Mouse (Mus musculus): ENCODE measurements around the gene Pheta1. TPM values are rescaled to one million over a fixed set of nuclear protein-coding genes. Genes with fewer than 3 reads are reported as not detected.

Pheta1 gene
- 12.8 and 13.0 TPM in 2 replicates for polyA plus RNA-seq (2012; ENCODE audit: insufficient read depth, low replicate concordance)

DNA sequence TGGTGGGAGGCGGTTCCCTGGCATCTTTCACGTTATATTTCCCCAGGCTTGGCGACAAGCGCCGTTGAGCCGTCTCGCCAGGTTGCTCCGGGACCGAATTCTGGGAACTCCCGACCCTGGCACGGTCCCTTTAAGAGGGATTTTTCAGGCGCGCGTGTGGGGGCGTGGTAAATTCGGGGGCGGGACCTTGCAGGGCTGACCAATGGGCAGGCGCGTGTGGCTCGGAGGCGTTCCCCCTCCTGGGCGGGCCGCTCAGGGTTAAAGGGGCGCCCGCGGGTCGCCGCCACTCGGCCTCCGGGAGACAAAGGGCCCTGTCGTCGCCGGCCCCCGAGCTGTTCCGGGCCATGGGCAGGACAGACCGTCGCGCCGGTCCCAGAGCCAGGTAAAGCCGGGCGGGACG, at the start of gene Pheta1:
TSS of gene Pheta1 (plus strand) at position 242 of the 400 bp plus-strand sequence.
- TF ChIP-seq FLI1 (IDR thresholded peaks at IDR 0.05; ENCODE audit: low read length) (no peak), GATA1 (IDR thresholded peaks at IDR 0.05; ENCODE audit: borderline replicate concordance, low read length) (no peak)
- Histone ChIP-seq H3K4me1 (peaks cover 66% of the 10 kb centered on the region), H3K4me3 (replicated peaks) (peak within 1 kb of the TSS; percentile 95), H3K27me3 (replicated peaks) (peaks cover 7% of the 10 kb centered on the region), H3K36me3 (replicated peaks; ENCODE audit: low read length) (peaks cover 32% of the 10 kb centered on the region), H3K9me3 (no peaks in the 10 kb centered on the region)

DNA sequence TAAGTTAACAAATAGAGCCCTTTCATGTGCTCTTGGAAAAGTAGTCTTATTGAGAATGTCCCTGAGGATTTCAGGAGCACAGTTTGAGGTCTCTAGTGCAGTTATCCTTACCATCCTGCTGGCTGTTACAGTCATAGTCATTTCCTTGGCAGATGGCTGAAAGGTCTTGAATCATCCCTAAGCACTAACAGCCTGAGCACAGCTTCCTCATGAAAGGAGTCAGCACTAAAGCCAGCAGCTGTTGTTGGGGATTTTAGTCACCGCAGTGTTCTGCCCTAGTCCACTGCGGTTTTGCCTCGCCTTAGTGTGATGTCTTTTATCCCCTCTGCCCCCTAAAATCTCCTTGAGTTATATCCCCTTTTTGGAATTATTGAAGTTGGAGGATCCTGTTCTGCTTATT, 41.6 kb upstream of the Pheta1 start:
- Histone ChIP-seq H3K4me1 (peaks cover 98% of the 10 kb centered on the region), H3K36me3 (replicated peaks; ENCODE audit: low read length) (peaks cover 88% of the 10 kb centered on the region), H3K9me3 (no peaks in the 10 kb centered on the region), H3K4me3 (replicated peaks) (peak overlapping the region; percentile 1), H3K27me3 (replicated peaks) (no peaks in the 10 kb centered on the region)
- TF ChIP-seq FLI1 (IDR thresholded peaks at IDR 0.05; ENCODE audit: low read length) (no peak), GATA1 (IDR thresholded peaks at IDR 0.05; ENCODE audit: borderline replicate concordance, low read length) (peak; percentile 51; the same call in 1 of the 3 replicates)

DNA sequence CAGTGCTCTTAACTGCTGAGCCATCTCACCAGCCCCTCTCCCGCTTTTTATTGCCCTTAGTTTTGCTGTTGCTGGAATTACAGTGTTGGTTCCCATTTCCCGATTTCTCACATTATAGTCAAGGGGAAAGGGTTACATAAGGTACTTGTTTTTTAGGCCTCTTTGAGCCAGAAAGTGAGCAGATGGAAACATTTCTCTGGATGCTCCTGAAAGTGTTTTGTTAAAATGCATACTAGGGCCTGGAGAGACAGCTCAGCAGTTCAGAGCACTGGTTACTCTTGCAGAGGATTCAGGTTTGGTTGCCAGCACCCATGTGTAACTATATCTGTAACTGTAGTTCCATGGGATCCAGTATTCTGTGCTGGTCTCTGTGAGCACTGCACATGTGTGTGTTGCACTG, 40.6 kb upstream of the Pheta1 start:
- H3K36me3 ChIP-seq (replicated peaks; ENCODE audit: low read length), result peaks cover 88% of the 10 kb centered on the region
- no peaks in the 10 kb centered on the region for H3K27me3 ChIP-seq (replicated peaks)
- TF ChIP-seq FLI1 (IDR thresholded peaks at IDR 0.05; ENCODE audit: low read length) (no peak), GATA1 (IDR thresholded peaks at IDR 0.05; ENCODE audit: borderline replicate concordance, low read length) (no peak)
- H3K4me3 ChIP-seq (replicated peaks), result no peak overlapping the region
- H3K9me3 ChIP-seq, result no peaks in the 10 kb centered on the region
- peaks cover 100% of the 10 kb centered on the region for H3K4me1 ChIP-seq

DNA sequence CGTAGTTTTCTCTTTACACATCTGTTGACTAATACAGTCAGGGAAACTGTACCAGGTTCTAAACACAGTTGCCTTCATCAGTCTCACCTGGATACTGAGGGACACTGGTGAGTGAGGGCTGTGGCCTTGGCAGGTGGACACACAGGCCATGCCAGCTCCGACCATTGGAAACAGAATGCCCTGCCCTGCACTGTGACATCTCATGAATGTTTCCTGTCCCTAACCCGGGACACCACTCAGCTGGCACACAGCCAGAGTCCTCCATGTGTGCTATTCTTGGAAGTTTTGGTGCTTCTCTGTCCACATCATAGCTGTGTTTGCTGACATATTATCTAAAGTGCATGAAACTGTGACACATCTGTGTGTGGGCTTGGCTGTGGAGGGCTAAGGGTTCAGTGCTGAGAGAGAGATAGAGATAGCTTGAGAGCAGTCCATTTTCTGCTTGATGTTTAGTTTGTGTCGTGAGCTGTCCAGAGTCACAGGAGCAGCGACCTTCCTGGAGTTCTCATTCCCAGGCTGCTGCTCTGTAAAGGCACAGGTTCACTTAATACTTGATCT, 39.0 kb upstream of the Pheta1 start:
- H3K36me3 ChIP-seq (replicated peaks; ENCODE audit: low read length), result peaks cover 87% of the 10 kb centered on the region
- peaks cover 99% of the 10 kb centered on the region for H3K4me1 ChIP-seq
- TF ChIP-seq FLI1 (IDR thresholded peaks at IDR 0.05; ENCODE audit: low read length) (no peak), GATA1 (IDR thresholded peaks at IDR 0.05; ENCODE audit: borderline replicate concordance, low read length) (no peak)
- peak overlapping the region; percentile 75 for H3K4me3 ChIP-seq (replicated peaks)
- no peaks in the 10 kb centered on the region for H3K27me3 ChIP-seq (replicated peaks)
- H3K9me3 ChIP-seq, result no peaks in the 10 kb centered on the region

DNA sequence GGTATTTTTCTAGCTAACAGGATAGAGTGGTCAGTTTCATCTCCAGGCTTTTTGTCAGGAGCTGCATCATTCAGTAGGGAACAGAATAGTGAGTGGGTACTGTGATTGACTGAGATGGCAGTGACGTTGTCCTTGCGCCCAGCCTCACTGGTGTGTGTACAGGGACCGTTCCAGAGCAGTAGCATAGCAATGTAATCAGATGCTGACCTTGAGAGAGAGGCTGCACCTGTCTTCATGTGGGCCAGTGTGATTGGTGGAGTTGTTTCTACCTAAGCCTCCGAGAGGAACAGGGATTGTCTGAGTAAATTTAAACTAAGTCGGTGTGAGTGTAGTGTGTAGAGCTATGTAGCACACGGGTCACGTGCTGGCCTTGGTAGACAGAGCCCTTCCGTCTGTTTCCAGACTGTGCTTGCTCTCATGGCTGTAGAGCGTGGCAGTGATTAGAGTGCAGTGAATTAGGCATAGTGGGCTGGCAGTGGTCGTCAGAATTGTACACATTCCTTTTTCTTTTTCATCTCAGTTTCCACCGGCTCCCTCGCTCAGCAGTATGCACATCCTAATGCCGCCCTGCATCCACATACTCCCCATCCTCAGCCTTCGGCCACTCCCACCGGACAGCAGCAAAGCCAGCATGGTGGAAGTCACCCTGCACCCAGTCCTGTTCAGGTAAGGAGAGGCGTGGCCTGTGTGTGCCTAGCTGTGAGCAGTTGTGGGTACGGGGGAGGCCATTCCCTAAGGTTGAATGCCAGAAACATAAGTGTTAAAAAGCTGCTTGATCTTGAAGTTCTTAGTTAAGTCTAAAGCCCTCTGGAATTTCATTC, 38.2 kb upstream of the Pheta1 start:
- H3K4me3 ChIP-seq (replicated peaks), result peak overlapping the region; percentile 82
- no peaks in the 10 kb centered on the region for H3K27me3 ChIP-seq (replicated peaks)
- TF ChIP-seq FLI1 (IDR thresholded peaks at IDR 0.05; ENCODE audit: low read length) (no peak), GATA1 (IDR thresholded peaks at IDR 0.05; ENCODE audit: borderline replicate concordance, low read length) (no peak)
- peaks cover 99% of the 10 kb centered on the region for H3K4me1 ChIP-seq
- H3K36me3 ChIP-seq (replicated peaks; ENCODE audit: low read length), result peaks cover 87% of the 10 kb centered on the region
- no peaks in the 10 kb centered on the region for H3K9me3 ChIP-seq

DNA sequence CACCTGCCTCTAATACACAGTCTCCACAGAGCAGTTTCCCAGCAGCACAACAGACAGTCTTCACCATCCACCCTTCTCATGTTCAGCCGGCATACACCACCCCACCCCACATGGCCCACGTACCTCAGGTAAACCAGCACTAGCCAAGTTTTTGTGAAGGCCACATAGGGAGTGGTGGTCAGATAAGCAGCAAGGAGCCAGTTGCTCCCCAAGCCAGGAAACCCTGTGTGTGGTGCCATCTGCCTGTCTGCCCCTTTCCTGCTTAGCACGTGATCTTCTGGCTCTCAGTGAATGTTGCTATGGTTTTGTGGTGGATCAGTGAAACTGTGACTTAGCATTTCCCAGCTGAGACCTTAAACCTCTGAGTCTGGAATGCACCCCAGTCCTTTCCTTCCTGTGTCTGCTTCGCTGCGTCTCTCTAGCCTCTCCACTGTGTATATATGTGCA, 37.3 kb upstream of the Pheta1 start:
- H3K4me3 ChIP-seq (replicated peaks), result peak overlapping the region; percentile 82
- H3K27me3 ChIP-seq (replicated peaks), result no peaks in the 10 kb centered on the region
- TF ChIP-seq FLI1 (IDR thresholded peaks at IDR 0.05; ENCODE audit: low read length) (peak; percentile 72; the same call in 1 of the 2 replicates), GATA1 (IDR thresholded peaks at IDR 0.05; ENCODE audit: borderline replicate concordance, low read length) (peak; percentile 66; the same call in 2 of the 3 replicates)
- H3K36me3 ChIP-seq (replicated peaks; ENCODE audit: low read length), result peaks cover 87% of the 10 kb centered on the region
- no peaks in the 10 kb centered on the region for H3K9me3 ChIP-seq
- H3K4me1 ChIP-seq, result peaks cover 99% of the 10 kb centered on the region

DNA sequence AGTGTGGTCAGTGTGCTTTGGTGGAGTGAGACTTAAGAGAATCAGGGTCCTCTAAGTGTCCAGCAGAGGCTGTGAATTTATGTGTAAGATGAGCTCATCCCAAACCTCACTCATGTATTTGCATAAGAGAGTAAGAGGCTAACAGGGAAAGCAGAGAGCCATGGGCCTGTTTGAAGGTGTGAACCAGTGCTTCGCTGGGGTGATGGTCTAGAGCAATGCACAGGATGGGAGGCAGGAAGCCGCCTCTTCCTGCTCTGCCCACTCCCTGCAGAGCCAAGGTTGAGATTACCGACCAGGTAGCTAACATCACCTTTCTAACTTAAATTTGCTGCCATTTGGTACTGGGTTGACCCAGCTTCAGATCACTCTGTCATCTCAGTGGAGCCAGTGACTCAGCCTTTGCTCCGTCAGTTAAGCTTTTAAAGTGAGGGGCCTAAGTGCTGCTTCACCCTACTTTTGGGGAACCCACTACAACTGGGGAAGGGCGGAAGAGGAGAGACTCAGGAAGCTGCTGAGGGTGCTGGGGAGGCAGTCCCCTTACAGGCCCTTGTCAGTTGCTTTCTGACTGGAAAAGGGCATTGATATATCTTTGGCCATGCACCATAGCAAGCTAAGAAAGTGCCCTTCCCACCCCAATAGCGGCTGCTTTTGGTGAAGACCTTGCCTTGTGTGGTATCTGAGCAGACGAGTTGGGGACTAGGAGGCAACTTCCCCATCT, 36.1 kb upstream of the Pheta1 start:
- TF ChIP-seq FLI1 (IDR thresholded peaks at IDR 0.05; ENCODE audit: low read length) (no peak), GATA1 (IDR thresholded peaks at IDR 0.05; ENCODE audit: borderline replicate concordance, low read length) (no peak)
- Histone ChIP-seq H3K36me3 (replicated peaks; ENCODE audit: low read length) (peaks cover 96% of the 10 kb centered on the region), H3K4me3 (replicated peaks) (peak overlapping the region; percentile 82), H3K4me1 (peaks cover 99% of the 10 kb centered on the region), H3K27me3 (replicated peaks) (no peaks in the 10 kb centered on the region), H3K9me3 (no peaks in the 10 kb centered on the region)

DNA sequence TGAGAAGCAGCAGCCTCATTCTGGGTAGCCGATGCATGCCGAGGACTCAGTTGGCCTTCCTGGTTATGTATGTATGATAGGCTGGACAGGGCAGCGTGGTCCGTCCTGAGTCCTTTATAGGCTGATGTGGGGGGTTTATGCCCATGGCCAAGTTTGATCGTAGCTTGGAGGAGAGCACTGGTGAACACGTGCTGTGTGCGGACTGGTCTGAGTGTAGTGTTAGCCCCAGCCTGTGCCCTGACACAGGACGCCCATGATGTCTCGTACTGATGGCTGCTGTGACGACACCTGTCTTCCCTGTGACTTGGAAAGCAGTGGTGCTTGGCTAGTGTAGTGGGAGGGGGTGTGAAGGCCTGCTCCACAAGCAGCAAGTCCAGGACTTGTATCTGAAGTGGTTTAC, 35.0 kb upstream of the Pheta1 start:
- Histone ChIP-seq H3K4me1 (peaks cover 99% of the 10 kb centered on the region), H3K27me3 (replicated peaks) (no peaks in the 10 kb centered on the region), H3K36me3 (replicated peaks; ENCODE audit: low read length) (peaks cover 99% of the 10 kb centered on the region), H3K4me3 (replicated peaks) (peak overlapping the region; percentile 82), H3K9me3 (no peaks in the 10 kb centered on the region)
- TF ChIP-seq GATA1 (IDR thresholded peaks at IDR 0.05; ENCODE audit: borderline replicate concordance, low read length) (no peak), FLI1 (IDR thresholded peaks at IDR 0.05; ENCODE audit: low read length) (no peak)

DNA sequence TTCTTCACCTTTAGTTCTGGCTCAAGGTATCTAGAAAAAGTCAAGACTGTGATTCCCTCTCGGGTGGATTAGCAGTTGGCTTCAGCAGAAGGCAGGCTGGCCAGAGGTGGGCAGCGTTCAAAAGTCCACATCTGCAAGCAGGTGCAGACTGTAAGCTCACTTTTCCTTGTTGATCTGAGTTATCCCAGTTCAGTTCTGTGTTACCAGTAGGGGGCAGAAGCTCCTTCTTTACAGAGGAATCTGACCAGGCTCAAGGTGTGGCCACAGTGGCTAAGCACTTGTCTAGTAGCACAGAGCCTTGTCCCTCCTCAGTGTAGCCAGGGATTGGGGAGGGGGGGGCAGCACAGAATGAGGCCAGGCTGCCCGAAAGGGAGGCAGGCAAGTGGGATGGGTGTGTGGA, 33.7 kb upstream of the Pheta1 start:
- no peaks in the 10 kb centered on the region for H3K9me3 ChIP-seq
- peaks cover 99% of the 10 kb centered on the region for H3K4me1 ChIP-seq
- no peak for TF ChIP-seq FLI1 (IDR thresholded peaks at IDR 0.05; ENCODE audit: low read length)
- no peak for TF ChIP-seq GATA1 (IDR thresholded peaks at IDR 0.05; ENCODE audit: borderline replicate concordance, low read length)
- peaks cover 99% of the 10 kb centered on the region for H3K36me3 ChIP-seq (replicated peaks; ENCODE audit: low read length)
- no peak overlapping the region for H3K4me3 ChIP-seq (replicated peaks)
- no peaks in the 10 kb centered on the region for H3K27me3 ChIP-seq (replicated peaks)
